Comparison of ENCODE assay signal across 8 mouse cellular contexts in genomic region chr17:43518644-43519409, GRCm38 (mm10). TPM values are rescaled to one million over a fixed set of nuclear protein-coding genes. Genes with fewer than 3 reads are reported as not detected.
A peak's percentile ranks its signal among the peaks of the same experiment; 100 is the strongest.
DNase-seq lines count a peak whose midpoint lies in the region; ATAC-seq and TF ChIP-seq lines count a peak whose summit lies in the region.

No protein-coding gene starts in this region.

- peak; percentile 42 for DNase-seq in MN1 (ENCODE audit: low spot score)
- peak; percentile 29 for DNase-seq in cerebellum, adult 11 months
- peak; percentile 88 for DNase-seq in forebrain, postnatal 0 days
- peak; percentile 39 to 58 for DNase-seq in layer of hippocampus, adult 8-10 months (ENCODE audit: low spot score in 2 of 2)
- DNase-seq in lung, postnatal 10 days, result peak; percentile 76
- peak; percentile 88 for DNase-seq in retina, embryonic 14.5 days (ENCODE audit: low spot score)
- peak; percentile 43 to 59 for DNase-seq in urinary bladder, postnatal 36 days (ENCODE audit: low spot score in 2 of 2)

- 30% methylated on average over 18 of the region's 18 CpGs for WGBS in forebrain, postnatal 0 days

- peak; percentile 89 for TF ChIP-seq CTCF in forebrain, postnatal 0 days (IDR thresholded peaks at IDR 0.05; ENCODE audit: low read depth)

- no peak overlapping the region for H3K4me2 ChIP-seq in forebrain, postnatal 0 days (ENCODE audit: low read depth)

- peak; percentile 81 for ATAC-seq in forebrain, postnatal 0 days
- peak; percentile 78 to 80 for ATAC-seq in hematopoietic stem cell, adult 5-6 weeks (replicated peaks in 1 of 2; ENCODE audit: insufficient read depth in 1 of 2, low FRiP score in 2 of 2, low TSS enrichment in 1 of 2, low read depth in 1 of 2, poor library complexity in 2 of 2, severe bottlenecking in 2 of 2)

- no peak overlapping the region for H3K4me3 ChIP-seq in forebrain, postnatal 0 days (ENCODE audit: low read depth, low read length)

- H3K9ac ChIP-seq in forebrain, postnatal 0 days, result no peak overlapping the region

- H3K9me3 ChIP-seq in forebrain, postnatal 0 days (ENCODE audit: low read length), result no peaks in the 10 kb centered on the region

- no peaks in the 10 kb centered on the region for H3K36me3 ChIP-seq in forebrain, postnatal 0 days (ENCODE audit: insufficient read depth)

- H3K27ac ChIP-seq in forebrain, postnatal 0 days (ENCODE audit: low read depth, low read length), result no peak overlapping the region

- no peaks in the 10 kb centered on the region for H3K27me3 ChIP-seq in forebrain, postnatal 0 days (ENCODE audit: insufficient read depth, low read length)

- H3K4me1 ChIP-seq in forebrain, postnatal 0 days (ENCODE audit: insufficient read depth), result no peaks in the 10 kb centered on the region

RNA-seq across cellular contexts. Expression of gene Mep1a, which starts 16.2 kb away (rescaled TPM):
- 0.08 TPM in 1 of 2 replicates, not detected in the other for total RNA-seq in forebrain, postnatal 0 days (2014; rRNA removed)
- polyA plus RNA-seq in forebrain, postnatal 0 days (2015; fragmentation: Nextera tagmentation; extraction: Ambion mirVana), result 0.15 TPM in 1 of 2 replicates, not detected in the other
- not detected in 2 replicates for total RNA-seq in hematopoietic stem cell, adult 5-6 weeks (2017)
- total RNA-seq in layer of hippocampus, adult 8-10 months (2022), result not detected

RNA-seq across cellular contexts. Expression of gene Ankrd66, which starts 24.6 kb away (rescaled TPM):
- 0.77 TPM in 1 of 2 replicates, not detected in the other for total RNA-seq in forebrain, postnatal 0 days (2014; rRNA removed)
- 1.0 and 1.2 TPM in 2 replicates for polyA plus RNA-seq in forebrain, postnatal 0 days (2015; fragmentation: Nextera tagmentation; extraction: Ambion mirVana)
- not detected in 2 replicates for total RNA-seq in hematopoietic stem cell, adult 5-6 weeks (2017)
- under 1 TPM in 3 of 4 experiments, not detected in 1; 0.37 to 0.85 (median 0.84) TPM for total RNA-seq in layer of hippocampus, adult 8-10 months (2022)

RNA-seq across cellular contexts. Expression of gene Pla2g7, which starts 49.1 kb away (rescaled TPM):
- total RNA-seq in forebrain, postnatal 0 days (2014; rRNA removed), result 26.8 and 33.7 TPM in 2 replicates
- polyA plus RNA-seq in forebrain, postnatal 0 days (2015; fragmentation: Nextera tagmentation; extraction: Ambion mirVana), result 33.0 and 76.9 TPM in 2 replicates
- total RNA-seq in hematopoietic stem cell, adult 5-6 weeks (2017), result 2.0 and 7.5 TPM in 2 replicates
- 100 to 1,000 TPM; 106 to 115 (median 112) TPM for total RNA-seq in layer of hippocampus, adult 8-10 months (2022)

Comparison
In these comparisons a context has a peak if more than half of its experiments do, and no peak if none do; other contexts are left out.
1. DNase-seq: peak in every context shown above with its lines; median percentile 88 in forebrain, postnatal 0 days; 88 in retina, embryonic 14.5 days; 76 in lung, postnatal 10 days; 51 in urinary bladder, postnatal 36 days; 48 in layer of hippocampus, adult 8-10 months; 42 in MN1; 29 in cerebellum, adult 11 months.